Comparison of ENCODE assay signal across 8 mouse cellular contexts in genomic region chr13:51202844-51203173, GRCm38 (mm10). TPM values are rescaled to one million over a fixed set of nuclear protein-coding genes. Genes with fewer than 3 reads are reported as not detected.
A peak's percentile ranks its signal among the peaks of the same experiment; 100 is the strongest.
DNase-seq lines count a peak whose midpoint lies in the region; ATAC-seq lines count a peak whose summit lies in the region.
"Not testable (repeated sequence)": the region's sequence is repeated elsewhere in the genome, so short reads cannot be mapped to it uniquely, and the experiment has no call there.

No protein-coding gene starts in this region.

- ATAC-seq in forebrain, embryonic 13.5 days, result peak; percentile 53
- ATAC-seq in heart, embryonic 16.5 days (replicated peaks; ENCODE audit: extremely low read depth, insufficient read depth, low FRiP score), result 0 out of 2 replicates have a peak, but pooled peaks have one; percentile 28
- peak; percentile 81 for ATAC-seq in liver, embryonic 12.5 days

- H3K4me1 ChIP-seq in forebrain, embryonic 13.5 days; heart, embryonic 16.5 days (ENCODE audit: control insufficient read depth, insufficient read depth, low read length); liver, embryonic 12.5 days: not testable (repeated sequence)

- peak; percentile 25 for DNase-seq in CD4-positive, CD25-positive, alpha-beta regulatory T cell, adult 2 months (ENCODE audit: low read depth, low spot score)
- peak; percentile 60 for DNase-seq in c-Kit-positive CD71-positive TER-119-positive erythroid progenitor cells, embryonic 14.5 days (ENCODE audit: low spot score)
- DNase-seq in kidney, postnatal 10 days, result peak; percentile 67
- DNase-seq in monocyte, adult 2 months (ENCODE audit: low read depth in 1 of 2, low spot score in 2 of 2), result peak; percentile 14 to 18
- peak; percentile 29 to 49 for DNase-seq in spleen, postnatal 36 days (ENCODE audit: low spot score in 2 of 2)

- 9% methylated on average over 28 of the region's 28 CpGs for WGBS in forebrain, embryonic 13.5 days
- WGBS in heart, embryonic 16.5 days, result 10% methylated on average over 28 of the region's 28 CpGs
- 4% methylated on average over 26 of the region's 28 CpGs for WGBS in liver, embryonic 12.5 days (ENCODE audit: insufficient replicate concordance)

- H3K27ac ChIP-seq in forebrain, embryonic 13.5 days; heart, embryonic 16.5 days (ENCODE audit: low read length); liver, embryonic 12.5 days: not testable (repeated sequence)

- peak overlapping the region; percentile 45; the same call in 1 of the 2 replicates for H3K9ac ChIP-seq in forebrain, embryonic 13.5 days
- H3K9ac ChIP-seq in heart, embryonic 16.5 days (ENCODE audit: low read length), result peak overlapping the region; percentile 60; the same call in 1 of the 2 replicates
- not testable (repeated sequence) for H3K9ac ChIP-seq in liver, embryonic 12.5 days

- H3K9me3 ChIP-seq in forebrain, embryonic 13.5 days (replicated peaks); heart, embryonic 16.5 days (replicated peaks; ENCODE audit: control insufficient read depth, low read length); liver, embryonic 12.5 days (replicated peaks): not testable (repeated sequence)

- H3K4me2 ChIP-seq in forebrain, embryonic 13.5 days, result peak overlapping the region; percentile 58
- peak overlapping the region; percentile 65 for H3K4me2 ChIP-seq in heart, embryonic 16.5 days (ENCODE audit: low read depth, low read length)
- H3K4me2 ChIP-seq in liver, embryonic 12.5 days, result peak overlapping the region; percentile 54

- H3K36me3 ChIP-seq in forebrain, embryonic 13.5 days (ENCODE audit: poor library complexity, severe bottlenecking); heart, embryonic 16.5 days (ENCODE audit: control insufficient read depth, insufficient read depth); liver, embryonic 12.5 days: not testable (repeated sequence)

- not testable (repeated sequence) for H3K27me3 ChIP-seq in forebrain, embryonic 13.5 days; heart, embryonic 16.5 days (ENCODE audit: control insufficient read depth, insufficient read depth, low read length); liver, embryonic 12.5 days (replicated peaks)

- peak overlapping the region; percentile 31 for H3K4me3 ChIP-seq in forebrain, embryonic 13.5 days
- H3K4me3 ChIP-seq in heart, embryonic 16.5 days (ENCODE audit: low read length), result peak overlapping the region; percentile 46
- peak overlapping the region; percentile 31 for H3K4me3 ChIP-seq in liver, embryonic 12.5 days

RNA-seq across cellular contexts. Expression of gene Nxnl2, which starts 32.0 kb away (rescaled TPM):
- polyA plus RNA-seq in forebrain, embryonic 13.5 days (2015; fragmentation: Nextera tagmentation; extraction: Ambion mirVana), result 0.21 and 0.55 TPM in 2 replicates
- polyA plus RNA-seq in heart, embryonic 16.5 days (2015; fragmentation: Nextera tagmentation; extraction: Ambion mirVana), result 1.2 and 1.7 TPM in 2 replicates
- 0.19 and 0.28 TPM in 2 replicates for polyA plus RNA-seq in liver, embryonic 12.5 days (2016; fragmentation: Nextera tagmentation; extraction: Ambion mirVana)

Comparison
In these comparisons a context has a peak if more than half of its experiments do, and no peak if none do; other contexts are left out.
1. DNase-seq: peak in every context shown above with its lines; median percentile 67 in kidney, postnatal 10 days; 60 in c-Kit-positive CD71-positive TER-119-positive erythroid progenitor cells, embryonic 14.5 days; 39 in spleen, postnatal 36 days; 25 in CD4-positive, CD25-positive, alpha-beta regulatory T cell, adult 2 months; 16 in monocyte, adult 2 months.
2. ATAC-seq: peak in every context shown above with its lines; median percentile 81 in liver, embryonic 12.5 days; 53 in forebrain, embryonic 13.5 days; 28 in heart, embryonic 16.5 days.